Mouse (Mus musculus): ENCODE data around the gene Iqsec1. TPM values are rescaled to one million over a fixed set of nuclear protein-coding genes. Genes with fewer than 3 reads are reported as not detected.

The Iqsec1 gene
- polyA plus RNA-seq, 1 experiment from 2014 or later, result 2.6 TPM

DNA sequence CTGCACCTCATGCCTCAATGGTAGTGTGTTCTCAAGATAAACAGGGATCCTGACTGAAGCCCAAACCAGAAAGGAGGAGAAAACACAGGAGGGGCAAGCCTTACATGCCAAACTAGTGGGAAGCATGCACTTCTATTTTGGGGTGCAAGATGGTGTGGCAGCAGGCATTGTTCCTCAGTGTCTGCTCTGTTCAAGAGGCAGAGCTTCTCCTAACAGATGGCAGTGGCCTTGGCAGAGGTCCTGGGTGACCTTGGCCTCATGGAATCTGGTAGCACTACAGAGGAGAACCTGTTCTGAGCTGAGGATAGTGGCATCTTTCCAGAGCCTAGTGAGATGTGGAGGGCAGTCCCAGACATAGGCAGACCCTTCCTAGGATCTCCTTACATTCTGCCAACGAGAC lies 189.4 kb downstream of the Iqsec1 start:
- Histone ChIP-seq H3K4me3 (replicated peaks) (no peak overlapping the region), H3K27ac (no peak overlapping the region), H3K9me3 (replicated peaks) (no peaks in the 10 kb centered on the region), H3K9ac (no peak overlapping the region), H3K27me3 (no peaks in the 10 kb centered on the region), H3K4me2 (no peak overlapping the region), H3K36me3 (no peaks in the 10 kb centered on the region), H3K4me1 (replicated peaks) (no peaks in the 10 kb centered on the region)
- no peak for DNase-seq
- ATAC-seq (ENCODE audit: low read depth), result no peak
- WGBS (ENCODE audit: insufficient replicate concordance), result 75% methylated on average over 1 of the region's 1 CpGs

DNA sequence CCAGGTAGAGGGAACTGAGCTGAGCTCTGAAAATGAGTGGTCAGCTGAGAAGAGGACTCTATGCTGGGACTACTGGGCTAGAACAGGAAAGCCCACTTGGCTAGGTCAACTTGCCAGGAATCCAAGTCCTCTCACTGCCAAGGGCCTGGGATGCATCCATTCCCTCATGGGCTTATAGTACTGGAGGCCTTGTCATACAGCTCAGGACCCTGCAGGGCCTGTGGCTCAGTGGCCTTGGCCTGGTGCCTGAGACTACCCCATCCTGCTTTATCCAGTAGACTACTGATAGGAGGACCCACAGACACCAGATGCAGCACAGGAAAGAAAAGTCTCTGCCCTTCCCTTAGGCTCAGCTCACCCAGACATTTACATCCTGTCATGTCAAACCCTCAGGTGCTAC lies 190.3 kb downstream of the Iqsec1 start:
- H3K9ac ChIP-seq, result no peak overlapping the region
- H3K27me3 ChIP-seq, result no peaks in the 10 kb centered on the region
- ATAC-seq (ENCODE audit: low read depth) (no peak), DNase-seq (no peak)
- no peak overlapping the region for H3K4me3 ChIP-seq (replicated peaks)
- H3K27ac ChIP-seq, result no peak overlapping the region
- H3K4me1 ChIP-seq (replicated peaks), result no peaks in the 10 kb centered on the region
- no peaks in the 10 kb centered on the region for H3K9me3 ChIP-seq (replicated peaks)
- no peak overlapping the region for H3K4me2 ChIP-seq
- no peaks in the 10 kb centered on the region for H3K36me3 ChIP-seq

DNA sequence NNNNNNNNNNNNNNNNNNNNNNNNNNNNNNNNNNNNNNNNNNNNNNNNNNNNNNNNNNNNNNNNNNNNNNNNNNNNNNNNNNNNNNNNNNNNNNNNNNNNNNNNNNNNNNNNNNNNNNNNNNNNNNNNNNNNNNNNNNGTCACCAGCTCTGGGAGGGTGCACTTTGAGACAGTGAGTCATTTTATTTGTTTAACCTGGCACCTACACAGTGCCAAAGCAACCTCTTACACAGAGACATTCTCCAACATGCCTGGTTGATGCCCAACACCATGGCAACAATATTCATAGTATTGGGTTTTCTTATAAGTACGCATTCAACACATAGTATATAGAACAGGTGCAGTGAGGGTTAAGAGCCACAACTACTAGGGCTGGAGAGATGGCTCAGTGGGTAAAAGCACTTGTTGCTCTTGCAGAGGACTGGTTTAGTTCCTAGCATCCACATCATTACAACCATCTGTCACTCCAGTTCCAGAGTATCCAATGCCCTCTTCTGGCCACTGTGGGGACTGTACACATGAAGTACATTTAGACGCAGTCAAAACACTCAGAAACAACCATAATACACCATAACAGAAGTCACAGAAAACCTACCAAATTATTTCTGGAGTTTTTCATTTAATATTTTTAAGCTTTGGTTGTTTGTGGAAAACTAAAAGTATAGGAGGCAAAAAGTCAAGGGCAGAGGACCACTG lies 191.4 kb downstream of the Iqsec1 start:
- WGBS (ENCODE audit: insufficient replicate concordance), result 82% methylated on average over 2 of the region's 2 CpGs
- Histone ChIP-seq H3K4me3 (replicated peaks) (no peak overlapping the region), H3K9ac (no peak overlapping the region), H3K4me1 (replicated peaks) (no peaks in the 10 kb centered on the region), H3K36me3 (no peaks in the 10 kb centered on the region), H3K9me3 (replicated peaks) (no peaks in the 10 kb centered on the region), H3K27ac (no peak overlapping the region), H3K27me3 (no peaks in the 10 kb centered on the region), H3K4me2 (no peak overlapping the region)
- ATAC-seq (ENCODE audit: low read depth) (no peak), DNase-seq (no peak)

DNA sequence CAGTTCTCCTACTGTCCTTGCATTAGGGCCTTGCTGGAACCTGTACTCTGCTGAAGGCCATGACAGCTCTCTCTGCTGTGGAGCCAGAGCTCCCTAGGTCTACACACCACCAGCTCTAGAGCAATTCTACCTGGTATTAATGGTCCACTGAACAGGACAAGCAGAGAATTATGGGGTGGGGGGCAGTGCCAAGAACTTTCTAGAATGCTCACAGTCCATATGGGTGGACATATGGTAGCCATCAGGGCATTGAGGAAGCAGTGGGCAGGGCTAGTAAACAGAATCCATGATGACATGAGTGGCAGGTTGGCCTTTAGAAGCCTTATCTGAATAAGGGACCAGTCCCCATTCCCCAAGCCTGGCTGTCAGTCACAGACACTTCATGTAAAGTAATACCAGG lies 197.6 kb downstream of the Iqsec1 start:
- no peak overlapping the region for H3K4me3 ChIP-seq (replicated peaks)
- H3K27me3 ChIP-seq, result no peaks in the 10 kb centered on the region
- no peaks in the 10 kb centered on the region for H3K9me3 ChIP-seq (replicated peaks)
- H3K9ac ChIP-seq, result no peak overlapping the region
- no peak overlapping the region for H3K4me2 ChIP-seq
- no peak overlapping the region for H3K27ac ChIP-seq
- H3K4me1 ChIP-seq (replicated peaks), result no peaks in the 10 kb centered on the region
- no peaks in the 10 kb centered on the region for H3K36me3 ChIP-seq
- DNase-seq (no peak), ATAC-seq (ENCODE audit: low read depth) (no peak)

DNA sequence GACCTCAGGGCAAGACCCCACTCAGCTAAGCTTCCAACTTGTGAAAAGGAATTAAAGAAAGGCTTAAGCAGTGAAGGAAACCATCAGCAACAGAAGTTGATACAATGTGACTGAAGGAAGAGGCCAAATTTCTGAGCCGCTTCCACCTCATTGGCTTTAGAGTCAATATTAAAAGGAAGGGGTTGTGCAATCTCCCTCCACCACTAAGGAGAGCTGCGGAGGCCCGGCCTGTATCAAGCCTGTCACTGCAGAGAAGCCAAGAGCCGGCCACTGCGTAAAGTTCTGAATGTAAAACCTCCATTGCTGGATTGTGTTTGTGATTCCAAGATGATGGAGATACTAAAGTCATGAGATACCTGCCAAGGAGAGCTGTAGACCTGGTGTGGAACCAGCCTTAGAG lies 199.0 kb downstream of the Iqsec1 start:
- H3K9me3 ChIP-seq (replicated peaks), result no peaks in the 10 kb centered on the region
- no peak overlapping the region for H3K9ac ChIP-seq
- no peak overlapping the region for H3K4me2 ChIP-seq
- no peak overlapping the region for H3K27ac ChIP-seq
- H3K27me3 ChIP-seq, result no peaks in the 10 kb centered on the region
- H3K4me3 ChIP-seq (replicated peaks), result no peak overlapping the region
- ATAC-seq (ENCODE audit: low read depth), result no peak
- H3K36me3 ChIP-seq, result no peaks in the 10 kb centered on the region
- WGBS (ENCODE audit: insufficient replicate concordance), result 41% methylated on average over 5 of the region's 5 CpGs
- no peaks in the 10 kb centered on the region for H3K4me1 ChIP-seq (replicated peaks)
- no peak for DNase-seq

DNA sequence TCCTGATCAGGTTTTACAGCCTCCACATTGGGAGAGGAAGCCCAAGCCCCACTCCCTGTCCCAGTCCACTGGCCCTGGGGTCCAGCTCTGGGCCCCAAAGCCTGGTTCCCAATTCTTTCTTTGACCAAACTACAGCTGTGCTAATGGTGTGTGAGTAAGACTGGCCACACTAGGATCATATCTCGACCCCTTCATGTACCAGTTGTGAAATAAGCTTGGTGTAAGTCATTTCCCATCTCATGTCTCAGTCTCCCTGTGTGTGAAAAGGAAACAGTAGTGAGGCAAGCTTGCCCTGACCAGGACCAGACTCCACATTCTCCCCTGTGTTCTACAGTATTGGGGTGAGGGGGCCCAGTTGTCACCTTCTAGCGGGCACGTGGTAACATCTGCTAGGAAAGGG lies 200.9 kb downstream of the Iqsec1 start:
- DNase-seq (no peak), ATAC-seq (ENCODE audit: low read depth) (no peak)
- Histone ChIP-seq H3K4me2 (no peak overlapping the region), H3K4me1 (replicated peaks) (no peaks in the 10 kb centered on the region), H3K27ac (no peak overlapping the region), H3K4me3 (replicated peaks) (no peak overlapping the region), H3K9me3 (replicated peaks) (no peaks in the 10 kb centered on the region), H3K36me3 (no peaks in the 10 kb centered on the region), H3K27me3 (no peaks in the 10 kb centered on the region), H3K9ac (no peak overlapping the region)
- WGBS (ENCODE audit: insufficient replicate concordance), result 60% methylated on average over 3 of the region's 3 CpGs

DNA sequence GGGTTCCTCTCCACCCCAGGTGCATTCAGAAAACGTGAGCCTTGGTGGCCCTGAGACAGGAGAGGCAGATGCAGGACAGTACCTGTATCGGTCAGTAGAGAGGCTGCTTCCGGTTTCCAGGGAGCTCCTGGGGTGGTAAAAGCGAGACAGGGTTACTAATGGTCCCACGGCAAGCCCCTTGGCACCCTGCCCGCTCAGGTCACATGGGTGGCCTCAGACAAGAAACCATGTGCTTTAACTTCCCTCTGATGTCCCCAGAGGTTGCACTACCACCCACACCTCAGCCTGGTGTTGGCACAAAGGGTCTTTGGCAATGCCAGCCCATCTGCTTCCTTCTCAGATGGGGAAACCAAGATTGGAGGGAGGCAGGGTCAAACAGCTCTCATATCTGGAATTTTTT lies 201.4 kb downstream of the Iqsec1 start:
- no peaks in the 10 kb centered on the region for H3K36me3 ChIP-seq
- H3K4me2 ChIP-seq, result no peak overlapping the region
- 57% methylated on average over 6 of the region's 6 CpGs for WGBS (ENCODE audit: insufficient replicate concordance)
- no peak overlapping the region for H3K9ac ChIP-seq
- no peak overlapping the region for H3K27ac ChIP-seq
- H3K9me3 ChIP-seq (replicated peaks), result no peaks in the 10 kb centered on the region
- no peak for DNase-seq
- H3K4me1 ChIP-seq (replicated peaks), result peaks cover 3% of the 10 kb centered on the region
- 0 out of 2 replicates have a peak, but pooled peaks cover 2% of the 10 kb centered on the region for H3K27me3 ChIP-seq
- no peak for ATAC-seq (ENCODE audit: low read depth)
- no peak overlapping the region for H3K4me3 ChIP-seq (replicated peaks)

DNA sequence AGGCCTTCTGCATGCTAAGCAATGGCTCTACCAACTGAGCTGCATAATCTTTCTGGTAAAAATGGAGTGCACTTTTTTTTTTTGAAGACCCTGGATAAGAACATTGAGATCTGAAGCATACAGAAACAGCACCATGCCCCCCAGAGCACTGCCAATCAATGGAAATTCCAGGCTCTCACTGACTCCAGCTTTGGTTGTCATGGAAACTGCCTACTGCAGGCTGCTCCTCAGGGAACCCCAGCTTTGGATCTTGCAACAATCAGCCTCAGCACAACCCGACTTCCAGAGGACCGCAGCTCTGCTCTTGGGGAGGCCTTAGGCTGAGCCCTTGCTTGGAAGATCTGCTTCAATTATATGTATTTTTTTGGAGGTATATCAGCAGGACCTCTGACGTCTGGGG lies 201.9 kb downstream of the Iqsec1 start:
- 57% methylated on average over 3 of the region's 3 CpGs for WGBS (ENCODE audit: insufficient replicate concordance)

DNA sequence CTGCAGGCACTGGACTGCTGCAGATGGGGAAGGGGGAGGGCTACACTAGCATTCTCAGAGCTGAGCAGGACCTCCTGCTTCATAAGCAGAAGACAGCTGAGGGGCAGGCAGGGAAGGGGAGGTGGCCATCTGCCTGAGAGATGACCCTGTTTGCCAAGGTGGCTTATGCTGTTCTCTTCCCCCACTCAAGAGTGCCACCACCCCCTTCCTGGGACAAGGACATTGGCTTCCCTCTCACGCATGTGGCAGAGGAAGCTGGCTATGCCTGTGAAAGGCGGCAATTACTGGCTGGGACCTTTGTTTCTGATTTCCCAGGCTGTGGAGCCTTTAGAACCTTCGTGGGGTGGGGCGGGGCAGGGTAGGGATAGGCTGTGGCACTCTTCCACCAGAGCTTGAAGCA lies 204.5 kb downstream of the Iqsec1 start:
- 51% methylated on average over 4 of the region's 4 CpGs for WGBS (ENCODE audit: insufficient replicate concordance)
- peaks cover 6% of the 10 kb centered on the region for H3K4me1 ChIP-seq (replicated peaks)

More for the DNA sequence above, 201.9 kb downstream of the Iqsec1 start:
- H3K4me1 ChIP-seq (replicated peaks), result peaks cover 6% of the 10 kb centered on the region
- no peak overlapping the region for H3K27ac ChIP-seq
- no peak for ATAC-seq (ENCODE audit: low read depth)
- H3K9me3 ChIP-seq (replicated peaks), result no peaks in the 10 kb centered on the region
- H3K36me3 ChIP-seq, result no peaks in the 10 kb centered on the region
- no peak overlapping the region for H3K4me3 ChIP-seq (replicated peaks)
- H3K27me3 ChIP-seq, result 0 out of 2 replicates have a peak, but pooled peaks cover 4% of the 10 kb centered on the region
- H3K9ac ChIP-seq, result no peak overlapping the region
- H3K4me2 ChIP-seq, result no peak overlapping the region
- DNase-seq, result no peak

DNA sequence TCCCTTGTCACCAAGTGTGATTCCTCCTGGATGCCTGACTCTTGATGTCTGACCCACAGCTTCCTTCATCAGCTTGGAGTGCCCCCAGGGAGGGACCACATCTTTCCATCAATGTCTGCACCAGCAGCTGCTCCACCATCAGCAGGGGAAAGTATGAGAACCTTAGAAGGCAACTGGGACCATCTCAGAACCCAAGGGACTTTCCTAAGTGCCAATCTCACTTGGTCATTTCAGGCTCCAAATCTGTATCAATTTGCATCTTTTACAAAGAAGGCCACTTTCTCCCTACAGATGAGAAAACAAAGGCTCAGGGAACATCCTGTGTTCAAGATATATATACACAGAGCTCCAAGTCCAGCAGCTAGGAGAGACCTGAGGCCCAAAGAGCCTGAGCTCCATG lies 205.3 kb downstream of the Iqsec1 start:
- H3K4me2 ChIP-seq, result no peak overlapping the region
- no peak overlapping the region for H3K27ac ChIP-seq
- ATAC-seq (ENCODE audit: low read depth) (no peak), DNase-seq (no peak)
- 0 out of 2 replicates have a peak, but pooled peaks cover 4% of the 10 kb centered on the region for H3K27me3 ChIP-seq
- H3K9ac ChIP-seq, result no peak overlapping the region
- H3K4me1 ChIP-seq (replicated peaks), result peaks cover 6% of the 10 kb centered on the region
- no peaks in the 10 kb centered on the region for H3K9me3 ChIP-seq (replicated peaks)
- no peaks in the 10 kb centered on the region for H3K36me3 ChIP-seq
- no peak overlapping the region for H3K4me3 ChIP-seq (replicated peaks)

More for the DNA sequence above, 204.5 kb downstream of the Iqsec1 start:
- Histone ChIP-seq H3K9ac (no peak overlapping the region), H3K27me3 (0 out of 2 replicates have a peak, but pooled peaks cover 4% of the 10 kb centered on the region), H3K4me2 (no peak overlapping the region), H3K27ac (no peak overlapping the region), H3K36me3 (no peaks in the 10 kb centered on the region), H3K9me3 (replicated peaks) (no peaks in the 10 kb centered on the region), H3K4me3 (replicated peaks) (no peak overlapping the region)
- ATAC-seq (ENCODE audit: low read depth) (no peak), DNase-seq (no peak)

DNA sequence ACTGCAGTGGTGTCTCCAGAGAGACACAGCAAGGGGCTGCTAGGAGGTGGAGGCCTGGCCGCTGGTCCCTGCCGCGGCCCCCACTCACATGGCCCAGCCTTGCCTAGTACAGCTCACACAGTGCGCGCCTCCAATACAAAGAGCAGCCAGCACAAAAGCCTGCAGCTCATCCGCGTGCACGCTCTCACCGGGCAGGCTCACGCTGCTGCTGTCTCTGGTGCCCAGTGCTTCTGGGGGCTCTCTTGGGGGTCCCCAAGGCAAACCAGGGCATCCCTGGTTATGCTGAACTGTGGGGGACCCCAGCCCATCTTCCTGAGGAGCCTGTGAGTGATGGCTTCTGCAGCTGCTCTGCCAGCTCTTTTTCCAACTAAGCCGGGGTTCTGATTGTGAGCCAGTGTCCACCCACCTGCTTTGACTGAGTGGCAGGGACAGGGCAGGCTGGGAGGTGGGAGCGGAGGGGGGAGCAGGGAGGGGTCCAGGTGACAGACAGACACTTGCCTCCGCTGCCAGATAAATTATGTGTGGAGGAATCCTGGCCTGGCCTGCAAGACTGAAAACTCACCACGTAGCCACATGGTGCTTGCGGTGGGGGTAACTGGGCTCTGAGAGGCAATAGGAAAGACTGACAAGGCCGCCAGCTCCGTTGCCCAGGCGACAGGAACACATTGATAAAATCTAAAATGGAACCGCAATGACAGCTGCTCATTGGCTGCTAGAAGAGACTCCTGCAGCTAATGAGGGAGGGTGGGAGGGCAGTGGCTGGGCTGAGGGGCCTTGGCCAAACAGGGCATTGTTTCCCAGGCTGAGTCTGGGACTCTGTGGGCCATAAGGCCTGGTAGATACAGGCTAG lies 206.3 kb downstream of the Iqsec1 start:
- WGBS (ENCODE audit: insufficient replicate concordance), result 58% methylated on average over 19 of the region's 19 CpGs
- no peak for ATAC-seq (ENCODE audit: low read depth)
- Histone ChIP-seq H3K27me3 (0 out of 2 replicates have a peak, but pooled peaks cover 4% of the 10 kb centered on the region), H3K27ac (no peak overlapping the region), H3K4me3 (replicated peaks) (no peak overlapping the region), H3K9ac (no peak overlapping the region), H3K4me2 (no peak overlapping the region), H3K36me3 (no peaks in the 10 kb centered on the region), H3K9me3 (replicated peaks) (no peaks in the 10 kb centered on the region), H3K4me1 (replicated peaks) (peaks cover 6% of the 10 kb centered on the region)
- no peak for DNase-seq

DNA sequence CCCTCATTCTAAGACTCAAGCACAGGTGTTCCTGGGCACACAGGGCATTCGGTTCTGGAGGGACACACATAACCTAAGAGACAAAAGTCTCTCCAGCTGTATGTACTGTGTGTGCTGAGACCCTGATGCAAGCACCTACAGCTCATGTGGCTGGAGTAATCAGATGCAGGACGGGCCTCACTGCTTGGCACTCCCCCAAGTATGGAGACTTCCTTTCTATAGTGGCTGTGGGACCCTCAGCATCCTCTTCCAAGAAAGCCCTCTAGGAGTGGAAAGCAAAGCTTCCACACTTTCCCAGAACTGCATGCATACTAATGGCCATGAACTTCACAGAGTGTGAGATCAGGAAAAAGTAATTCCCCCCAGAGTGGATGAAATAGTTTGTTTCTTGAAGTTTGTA lies 208.0 kb downstream of the Iqsec1 start:
- Histone ChIP-seq H3K27ac (no peak overlapping the region), H3K27me3 (0 out of 2 replicates have a peak, but pooled peaks cover 4% of the 10 kb centered on the region), H3K36me3 (no peaks in the 10 kb centered on the region), H3K9ac (no peak overlapping the region), H3K4me1 (replicated peaks) (peaks cover 6% of the 10 kb centered on the region), H3K9me3 (replicated peaks) (no peaks in the 10 kb centered on the region), H3K4me2 (no peak overlapping the region), H3K4me3 (replicated peaks) (no peak overlapping the region)
- DNase-seq (no peak), ATAC-seq (ENCODE audit: low read depth) (no peak)
- 44% methylated on average over 2 of the region's 2 CpGs for WGBS (ENCODE audit: insufficient replicate concordance)

Data from liver, embryonic 13.5 days (tissue).